Mouse (Mus musculus) embryonic fibroblast, embryonic 13.5 days (primary cell): Measurements from ENCODE around the gene Dnaic1. TPM values are rescaled to one million over a fixed set of nuclear protein-coding genes. Genes with fewer than 3 reads are reported as not detected.

Experiments
- H3K27ac ChIP-seq: 2 replicates; pipeline ENCODE4 v1.5.1; 2012; ENCODE audit warnings: low read length, control low read depth, inconsistent platforms; ENCODE audit not compliant: insufficient read depth
- H3K4me1 ChIP-seq: 2 replicates; pipeline ENCODE4 v1.6.1; 2011; ENCODE audit warnings: low read length; ENCODE audit not compliant: control insufficient read depth, insufficient read depth
- H3K4me3 ChIP-seq: 2 replicates; pipeline ENCODE4 v1.5.1; 2011; ENCODE audit warnings: mild to moderate bottlenecking, control low read depth, low read length; ENCODE audit not compliant: insufficient read depth
- CTCF ChIP-seq: IDR thresholded peaks from 2 replicates; pipeline ENCODE4 v1.5.1; 2011; ENCODE audit warnings: mild to moderate bottlenecking, control low read depth, low read length, moderate library complexity, borderline replicate concordance; ENCODE audit not compliant: insufficient read depth
- POLR2A ChIP-seq: IDR thresholded peaks from 2 replicates; pipeline ENCODE4 v1.6.1; 2011; ENCODE audit warnings: low read depth, mild to moderate bottlenecking, control low read depth, low read length, moderate library complexity
- polyA plus RNA-seq: library from polyadenylated mRNA; stranded (reverse); fragments of >200 nt; gene quantifications from 2 replicates; pipeline ENCODE4 v1.2.4, GENCODE M21; 2011; ENCODE audit warnings: low read depth; ENCODE audit not compliant: missing spikeins, insufficient read length

Gene Dnaic1
- polyA plus RNA-seq, 1 experiment = not detected

DNA sequence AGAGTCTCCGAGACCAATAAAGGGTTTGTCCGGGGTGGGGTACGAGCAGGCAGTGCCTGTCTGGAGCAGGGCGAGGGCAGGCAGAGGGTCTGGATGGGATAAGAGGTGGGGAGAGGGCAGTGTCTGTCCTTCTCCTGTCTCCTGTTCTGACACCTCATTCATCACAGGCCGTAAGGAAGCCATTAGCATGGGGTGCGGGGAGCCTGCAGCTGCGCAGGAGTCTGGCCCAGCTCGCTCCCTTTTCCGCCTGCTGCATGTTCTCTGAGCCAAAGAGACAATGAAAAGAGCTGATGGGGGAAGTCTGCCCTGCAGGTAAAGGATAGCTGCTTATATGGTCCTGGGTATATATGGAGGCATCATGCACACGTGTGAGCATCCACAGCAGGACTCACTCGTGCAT, 93.1 kb downstream of the Dnaic1 start:
- TF ChIP-seq POLR2A (no peak), CTCF (no peak)
- Histone ChIP-seq H3K4me1 (no peaks in the 10 kb centered on the region), H3K4me3 (no peak overlapping the region), H3K27ac (no peak overlapping the region)

- Histone ChIP-seq H3K4me1 (no peaks in the 10 kb centered on the region), H3K27ac (no peak overlapping the region), H3K4me3 (no peak overlapping the region)
- no peak for TF ChIP-seq POLR2A
- no peak for TF ChIP-seq CTCF
Observed at GRCm38 (mm10) chr4:41663614-41664013, 94.0 kb downstream of the Dnaic1 start.

DNA sequence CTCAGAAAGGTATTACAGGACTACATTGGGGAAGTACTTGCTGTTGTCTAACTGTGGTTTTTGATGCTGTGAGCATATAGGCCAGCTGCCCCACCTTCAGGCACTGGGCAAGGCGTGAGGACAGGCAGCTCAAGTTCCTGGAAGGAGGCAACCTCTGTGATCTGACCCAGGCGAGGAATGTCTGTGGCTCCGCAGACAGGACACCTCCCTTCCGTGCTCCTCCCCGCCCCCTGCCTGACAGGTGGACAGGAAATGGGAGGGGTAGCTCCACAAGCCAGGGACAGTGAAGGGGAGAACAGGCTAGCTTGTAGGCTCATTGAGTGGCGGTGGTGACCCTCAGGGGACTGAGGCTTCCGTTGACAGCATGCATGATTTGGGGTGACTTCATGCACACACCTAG, 95.0 kb downstream of the Dnaic1 start:
- Histone ChIP-seq H3K4me1 (0 out of 2 replicates have a peak, but pooled peaks cover 2% of the 10 kb centered on the region), H3K27ac (no peak overlapping the region), H3K4me3 (no peak overlapping the region)
- TF ChIP-seq CTCF (no peak), POLR2A (no peak)

GRCm38 (mm10) chr4:41665009-41665675, 95.6 kb downstream of the Dnaic1 start:
- H3K27ac ChIP-seq = no peak overlapping the region
- no peak overlapping the region for H3K4me3 ChIP-seq
- 0 out of 2 replicates have a peak, but pooled peaks cover 7% of the 10 kb centered on the region for H3K4me1 ChIP-seq
- TF ChIP-seq CTCF (no peak), POLR2A (no peak)

GRCm38 (mm10) chr4:41666646-41667045, 97.1 kb downstream of the Dnaic1 start:
- no peak for TF ChIP-seq CTCF
- Histone ChIP-seq H3K27ac (no peak overlapping the region), H3K4me3 (no peak overlapping the region), H3K4me1 (0 out of 2 replicates have a peak, but pooled peaks cover 7% of the 10 kb centered on the region)

GRCm38 (mm10) chr4:41670836-41671235, 101.3 kb downstream of the Dnaic1 start:
- TF ChIP-seq POLR2A (no peak), CTCF (no peak)
- H3K4me3 ChIP-seq = no peak overlapping the region
- 0 out of 2 replicates have a peak, but pooled peaks cover 7% of the 10 kb centered on the region for H3K4me1 ChIP-seq
- no peak overlapping the region for H3K27ac ChIP-seq

DNA sequence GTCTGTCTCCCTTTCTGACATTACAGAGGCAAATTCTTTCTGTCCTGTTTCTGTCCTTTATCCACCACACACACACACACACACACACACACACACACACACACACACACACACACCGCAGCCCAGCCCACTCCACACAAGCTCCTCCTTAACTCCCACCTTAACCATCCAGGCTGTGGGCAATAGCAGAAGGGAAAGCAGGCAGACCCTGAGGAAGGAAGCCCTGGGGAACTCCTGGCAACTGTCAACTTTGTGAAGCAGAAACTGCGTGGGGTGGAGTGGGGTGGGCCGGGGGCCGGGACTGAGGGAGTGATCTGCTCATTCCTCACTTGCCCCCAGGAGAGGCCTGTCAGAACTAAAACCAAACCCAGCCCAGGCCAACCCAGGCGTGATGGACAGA, 101.9 kb downstream of the Dnaic1 start:
- TF ChIP-seq POLR2A = no peak
- no peak for TF ChIP-seq CTCF
- no peak overlapping the region for H3K4me3 ChIP-seq
- no peak overlapping the region for H3K27ac ChIP-seq
- H3K4me1 ChIP-seq = peaks cover 10% of the 10 kb centered on the region; the same call in 1 of the 2 replicates

DNA sequence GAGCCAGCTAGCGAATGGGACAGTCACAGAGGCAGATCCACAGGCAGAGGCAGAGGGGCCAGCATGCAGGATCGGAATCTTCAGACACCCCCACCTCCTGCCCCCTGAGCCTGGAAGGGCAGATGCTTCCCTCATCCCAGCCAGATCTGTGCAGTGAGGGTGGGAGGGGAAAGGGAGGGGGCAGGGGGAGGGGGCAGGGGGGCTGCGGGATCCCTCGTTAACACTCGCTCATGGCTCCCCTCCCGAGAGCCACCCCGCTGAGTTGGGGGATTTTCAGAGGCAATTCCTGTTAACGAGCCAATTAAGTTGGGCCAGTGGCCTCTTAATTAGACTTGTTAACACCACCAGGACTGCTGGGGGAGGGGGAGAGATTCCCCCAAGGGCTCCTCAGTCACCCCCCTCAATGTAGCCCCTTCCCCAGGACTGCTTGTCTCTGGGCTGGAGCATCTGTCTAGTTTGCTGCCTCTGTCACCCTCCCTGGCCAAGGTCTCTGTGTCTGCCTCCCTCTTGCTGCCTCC, 102.4 kb downstream of the Dnaic1 start:
- Histone ChIP-seq H3K4me3 (no peak overlapping the region), H3K4me1 (peaks cover 13% of the 10 kb centered on the region; the same call in 1 of the 2 replicates), H3K27ac (no peak overlapping the region)
- TF ChIP-seq POLR2A = no peak
- no peak for TF ChIP-seq CTCF

DNA sequence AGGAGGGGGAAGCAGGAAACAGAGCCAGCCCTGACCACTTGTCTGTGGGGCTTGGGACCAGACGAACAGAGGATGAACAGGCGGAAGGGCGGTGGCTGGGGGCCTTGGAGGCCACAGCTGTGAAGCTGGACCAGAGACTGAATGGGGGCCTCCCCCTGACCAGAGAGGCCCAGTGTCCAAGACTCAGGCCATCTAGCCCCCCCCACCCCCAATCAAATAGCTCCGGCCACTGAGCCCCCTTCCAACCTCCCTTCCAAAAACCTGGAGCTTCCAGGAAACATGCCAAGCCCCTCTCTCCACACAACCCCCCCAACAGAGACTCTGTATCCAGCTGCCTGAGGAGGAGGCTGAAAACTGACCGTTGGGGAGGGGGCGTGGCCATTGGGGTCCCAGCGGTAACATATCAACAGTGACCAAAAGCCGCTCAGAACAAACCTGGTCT, 103.0 kb downstream of the Dnaic1 start:
- Histone ChIP-seq H3K4me3 (no peak overlapping the region), H3K27ac (no peak overlapping the region), H3K4me1 (peaks cover 16% of the 10 kb centered on the region)
- TF ChIP-seq CTCF = no peak
- no peak for TF ChIP-seq POLR2A

GRCm38 (mm10) chr4:41673186-41673585, 103.6 kb downstream of the Dnaic1 start:
- no peak for TF ChIP-seq CTCF
- no peak for TF ChIP-seq POLR2A
- Histone ChIP-seq H3K4me3 (no peak overlapping the region), H3K27ac (no peak overlapping the region), H3K4me1 (peaks cover 17% of the 10 kb centered on the region)
